Mouse (Mus musculus) B cell, adult 2 months (primary cell): ENCODE measurements around the gene Gpm6a.

ENCODE experiments used
- DNase-seq, 2 experiments: peaks; one replicate each; pipeline ENCODE4 v3.0.0; 2022

Gpm6a gene

DNA sequence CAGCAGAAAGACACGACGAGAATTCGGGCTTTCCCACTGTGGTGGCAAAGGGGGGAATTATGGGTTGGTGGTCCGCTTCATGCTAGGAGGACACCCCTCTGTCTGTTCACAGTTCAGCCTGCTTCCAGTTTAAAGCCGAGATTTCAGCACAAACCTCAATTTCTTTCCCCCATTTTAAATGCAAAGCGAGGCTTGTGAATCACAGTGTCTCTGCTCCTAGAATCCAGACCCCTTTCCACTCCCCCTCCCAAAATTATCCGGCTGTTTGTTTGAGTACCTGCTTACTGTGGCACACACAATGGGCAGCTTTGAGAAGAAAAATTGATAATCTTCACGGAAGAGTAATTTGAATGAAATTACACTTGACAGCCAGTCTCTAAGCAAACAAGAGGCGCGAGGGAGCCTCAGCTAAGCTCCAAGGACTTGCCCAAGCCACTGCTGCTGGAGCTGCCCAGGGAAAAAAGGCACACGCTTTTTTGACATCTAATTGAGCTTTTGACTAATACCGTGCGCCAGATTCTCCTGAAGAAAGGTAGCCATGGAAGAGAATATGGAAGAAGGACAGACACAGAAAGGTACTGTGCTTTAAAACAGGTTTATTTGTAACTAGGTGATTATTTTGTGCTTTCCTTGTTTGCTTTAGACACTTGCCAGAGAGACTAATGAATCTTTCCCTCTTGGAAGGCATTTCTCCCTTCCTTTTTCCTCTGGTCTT is at the start of gene Gpm6a:
Gpm6a (plus strand) TSS at position 103 of the 715 bp plus-strand sequence.
- no peak for DNase-seq

- no peak for DNase-seq
Observed at GRCm38 (mm10) chr8:54912891-54913290, 41.8 kb upstream of the Gpm6a start.

GRCm38 (mm10) chr8:54917710-54918109 is 36.9 kb upstream of the Gpm6a start:
- no peak for DNase-seq

DNA sequence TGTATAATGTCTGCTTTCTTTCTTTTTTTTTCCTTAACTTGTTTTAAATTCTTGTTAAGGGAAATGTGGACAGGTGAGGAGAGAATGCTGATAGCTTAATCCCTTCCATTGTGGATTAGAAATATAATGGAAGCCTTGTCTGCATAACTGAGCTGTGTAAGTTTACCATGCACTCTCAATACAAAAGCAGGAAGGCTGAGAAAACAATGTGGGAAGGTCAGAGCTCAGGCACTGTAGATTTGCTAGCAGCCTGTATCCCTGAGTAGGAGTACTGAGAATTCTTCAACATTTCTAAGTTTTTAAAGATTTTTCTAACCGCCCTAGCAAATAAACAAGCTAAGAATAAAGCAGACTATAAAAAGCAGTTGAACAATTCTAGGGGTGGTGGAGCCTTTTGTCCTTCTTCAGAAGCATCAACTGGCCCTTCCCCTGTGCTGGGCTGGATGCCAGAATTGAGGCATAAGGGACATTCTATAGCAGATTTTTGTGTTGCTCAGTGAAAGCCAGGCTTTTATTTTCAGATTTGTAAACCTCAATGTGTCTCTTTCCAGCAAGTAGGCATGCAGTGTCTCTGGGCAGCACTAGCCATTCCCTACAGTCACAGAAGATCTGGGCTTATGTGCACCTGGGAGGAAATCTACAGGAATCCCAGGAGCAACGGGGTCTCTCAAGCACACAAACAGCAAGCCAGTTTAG is 32.3 kb upstream of the Gpm6a start:
- DNase-seq, result no peak

GRCm38 (mm10) chr8:54924936-54925335 is 29.7 kb upstream of the Gpm6a start:
- no peak for DNase-seq

GRCm38 (mm10) chr8:54932306-54932705 is 22.3 kb upstream of the Gpm6a start:
- DNase-seq, result no peak

GRCm38 (mm10) chr8:54953351-54953750 is 1.3 kb upstream of the Gpm6a start:
- no peak for DNase-seq

DNA sequence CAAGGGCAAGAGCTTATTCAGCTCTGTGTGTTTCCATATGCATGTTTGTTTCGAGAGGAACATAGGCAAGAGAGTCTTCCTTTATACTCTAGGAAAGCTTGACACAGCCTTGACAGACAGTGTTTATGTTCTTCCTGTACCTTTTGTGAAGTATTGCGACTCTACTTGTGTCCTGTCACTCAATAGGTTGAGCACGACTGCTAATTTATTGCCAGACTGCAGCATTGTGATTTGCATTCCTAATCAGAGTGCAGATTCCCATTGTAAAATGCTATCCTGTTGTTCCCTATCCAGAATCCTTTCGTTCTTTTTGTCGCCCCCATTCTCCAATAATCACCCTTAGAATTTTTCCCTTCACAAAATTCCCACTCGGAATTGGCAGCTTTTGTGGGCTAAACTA is 613 bp upstream of the Gpm6a start:
- DNase-seq, result no peak

DNA sequence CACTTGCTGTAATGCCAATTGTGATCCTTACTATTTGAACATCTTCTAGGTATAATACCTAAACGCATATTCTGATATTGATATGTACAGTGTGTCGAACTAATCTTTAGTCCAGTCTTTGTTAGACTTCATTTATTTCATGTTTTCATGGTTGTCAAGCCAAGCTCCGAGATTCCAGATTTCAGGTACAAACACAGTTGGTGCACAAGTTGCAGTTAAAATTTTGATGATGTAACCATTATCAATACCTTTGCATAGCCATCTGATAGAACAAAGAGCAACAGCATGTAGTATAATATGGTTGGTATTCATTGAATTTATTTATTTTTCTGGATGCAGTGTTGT is 785 bp downstream of the Gpm6a start:
- no peak for DNase-seq

GRCm38 (mm10) chr8:54955935-54956573 is 1.4 kb downstream of the Gpm6a start:
- DNase-seq, result no peak

- DNase-seq, result no peak
Observed at GRCm38 (mm10) chr8:54956787-54957186, 2.1 kb downstream of the Gpm6a start.

- DNase-seq, result no peak
Observed at GRCm38 (mm10) chr8:54957506-54957905, 2.9 kb downstream of the Gpm6a start.

GRCm38 (mm10) chr8:54961571-54961970 is 6.9 kb downstream of the Gpm6a start:
- no peak for DNase-seq

DNA sequence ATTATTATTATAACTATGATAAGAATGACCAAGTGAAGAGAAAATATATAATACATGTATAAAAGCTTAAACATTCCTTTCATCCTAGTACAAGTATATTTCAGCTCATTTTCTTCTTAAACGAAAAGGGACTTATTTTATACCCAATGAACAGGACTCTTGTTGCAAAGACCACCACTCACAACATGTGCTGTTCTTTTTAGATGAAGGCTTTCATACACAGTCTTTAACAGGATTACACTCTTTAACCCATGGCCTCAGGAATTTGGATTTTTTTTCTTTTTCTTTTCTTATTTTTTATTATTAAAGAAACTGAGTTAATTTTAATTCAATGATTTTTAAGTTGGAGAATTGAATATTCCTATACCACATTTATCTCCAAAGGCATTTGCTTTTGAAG is 20.4 kb downstream of the Gpm6a start:
- DNase-seq, result no peak

DNA sequence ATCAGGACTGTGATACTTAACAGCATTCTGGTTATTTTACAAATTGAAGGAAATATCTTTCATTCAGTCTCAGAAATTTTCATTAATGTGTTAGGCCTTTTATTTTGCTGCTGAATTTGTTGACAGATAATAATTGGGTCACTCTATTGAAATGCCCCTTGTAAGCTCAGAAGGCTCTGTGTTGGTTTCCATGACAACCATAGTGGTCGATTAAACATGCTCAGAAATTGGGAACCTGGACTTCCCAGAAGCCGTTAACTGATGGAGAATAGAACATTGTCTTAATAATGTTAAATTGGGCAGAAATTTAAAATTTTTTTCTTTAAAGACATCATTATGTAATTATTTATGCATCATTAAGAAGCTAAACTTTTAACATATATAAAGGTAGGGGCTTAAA is 20.9 kb downstream of the Gpm6a start:
- DNase-seq, result no peak

DNA sequence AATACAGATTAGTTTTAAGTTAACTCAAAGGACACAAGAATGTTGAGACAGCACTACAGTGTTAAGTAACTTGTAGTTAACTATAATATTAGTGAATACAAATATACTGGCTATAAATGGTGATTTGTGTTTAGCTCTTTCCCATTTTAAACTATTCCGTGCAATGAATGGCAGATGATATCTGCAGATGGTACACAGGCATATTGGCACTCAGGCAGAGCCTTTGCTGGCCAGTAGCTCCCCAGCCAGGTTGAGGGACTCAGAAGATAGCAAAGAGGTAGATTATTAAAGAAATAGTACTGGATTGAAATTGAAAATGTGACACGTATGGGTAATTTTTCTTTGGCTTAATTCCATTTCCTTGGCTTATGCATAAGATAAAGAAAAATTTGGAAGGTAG is 21.3 kb downstream of the Gpm6a start:
- DNase-seq, result no peak

DNA sequence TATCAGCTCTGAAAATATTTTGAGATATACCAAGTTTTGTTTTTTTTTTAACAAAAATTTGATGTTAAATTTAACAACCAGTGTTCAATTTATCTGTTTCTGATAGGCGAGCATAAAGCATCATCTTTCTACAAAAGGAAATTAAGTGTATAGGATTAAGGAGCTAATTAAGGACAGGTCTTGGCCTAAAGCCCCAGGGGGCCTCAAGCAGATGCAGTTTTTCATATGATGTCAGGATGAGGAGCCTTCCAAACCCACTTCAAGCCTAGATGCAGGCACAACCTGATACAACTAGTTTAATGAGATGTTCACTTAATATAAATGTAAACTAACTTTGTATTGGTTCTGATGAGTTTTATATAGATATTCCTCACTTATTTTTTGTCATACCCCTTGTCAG is 22.0 kb downstream of the Gpm6a start:
- DNase-seq, result no peak

- DNase-seq, result no peak
Observed at GRCm38 (mm10) chr8:54986791-54987190, 32.1 kb downstream of the Gpm6a start.

DNA sequence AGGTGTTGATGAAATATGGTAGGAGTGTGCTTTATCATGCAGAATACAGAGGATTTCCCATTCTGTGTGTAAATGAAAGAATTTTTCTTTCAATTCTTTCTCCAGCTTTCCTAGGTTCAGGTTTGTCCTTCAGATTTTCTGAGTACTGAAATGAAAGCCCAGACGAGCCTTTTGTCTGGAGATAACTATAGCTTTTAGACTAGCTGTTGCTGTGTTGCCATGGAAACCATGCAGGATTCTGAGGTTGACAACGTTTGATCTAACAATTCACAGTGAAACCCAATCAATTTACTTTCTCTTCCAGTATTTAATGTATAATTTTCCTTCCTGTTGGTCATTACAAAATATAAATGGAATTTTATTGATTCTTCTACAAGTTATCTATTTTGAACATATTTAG is 34.5 kb downstream of the Gpm6a start:
- no peak for DNase-seq

DNA sequence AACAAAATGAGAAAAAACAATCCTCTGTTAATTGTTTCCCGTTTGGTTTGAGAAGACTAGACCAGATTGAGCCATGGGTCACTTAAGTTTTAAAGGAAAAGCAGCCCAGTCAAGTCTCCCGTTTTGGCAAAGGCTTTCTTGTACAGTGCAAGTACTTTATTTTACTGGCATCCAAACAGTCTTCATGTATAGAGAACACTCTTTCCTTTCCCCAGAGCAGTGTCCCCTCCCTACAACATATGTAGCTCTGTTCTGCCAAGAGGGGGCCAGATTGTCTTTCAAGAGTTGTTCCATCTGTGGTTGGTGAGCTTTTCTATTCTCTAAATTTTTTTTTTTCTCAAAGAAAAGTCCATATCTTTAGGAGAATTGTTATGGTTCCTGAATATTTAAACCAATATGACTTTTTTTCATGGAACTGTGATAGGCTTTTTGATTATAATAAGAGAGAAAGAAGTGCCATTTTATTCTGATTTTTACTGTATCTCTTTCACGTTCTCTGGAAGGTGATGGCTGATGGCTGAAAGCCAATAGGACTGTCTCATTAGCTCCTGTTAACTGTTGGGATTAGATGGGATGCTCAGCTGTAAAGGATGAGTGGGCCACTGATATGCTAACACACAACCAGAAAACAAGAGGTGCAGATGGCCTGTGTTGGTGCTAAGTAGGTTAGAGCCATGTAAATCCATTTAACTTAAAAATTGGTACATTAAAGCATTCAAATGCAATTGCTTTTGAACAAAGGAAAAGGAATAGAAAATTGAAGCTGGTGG is 37.4 kb downstream of the Gpm6a start:
- no peak for DNase-seq

- DNase-seq, result no peak
Observed at GRCm38 (mm10) chr8:54995662-54996061, 41.0 kb downstream of the Gpm6a start.

- DNase-seq, result no peak
Observed at GRCm38 (mm10) chr8:55002398-55002797, 47.8 kb downstream of the Gpm6a start.

DNA sequence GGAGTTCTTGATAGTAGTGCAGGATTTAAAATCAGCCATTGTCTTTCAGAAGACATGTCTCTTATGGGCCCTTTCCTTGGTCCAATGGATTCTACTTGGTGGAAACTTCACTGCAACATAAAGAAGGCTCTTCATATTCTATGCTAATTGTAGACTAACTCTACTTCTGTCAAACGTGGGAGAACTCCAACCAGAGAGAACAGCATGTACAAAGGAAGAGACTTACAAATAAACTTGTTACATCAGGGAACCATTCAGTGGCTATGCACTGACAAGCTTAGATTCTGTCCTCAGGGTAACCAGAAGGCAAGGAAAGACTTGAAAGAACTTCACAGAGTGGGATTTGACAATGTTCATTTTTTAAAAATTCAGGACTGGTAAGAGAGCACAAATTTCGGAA is 48.3 kb downstream of the Gpm6a start:
- no peak for DNase-seq

DNA sequence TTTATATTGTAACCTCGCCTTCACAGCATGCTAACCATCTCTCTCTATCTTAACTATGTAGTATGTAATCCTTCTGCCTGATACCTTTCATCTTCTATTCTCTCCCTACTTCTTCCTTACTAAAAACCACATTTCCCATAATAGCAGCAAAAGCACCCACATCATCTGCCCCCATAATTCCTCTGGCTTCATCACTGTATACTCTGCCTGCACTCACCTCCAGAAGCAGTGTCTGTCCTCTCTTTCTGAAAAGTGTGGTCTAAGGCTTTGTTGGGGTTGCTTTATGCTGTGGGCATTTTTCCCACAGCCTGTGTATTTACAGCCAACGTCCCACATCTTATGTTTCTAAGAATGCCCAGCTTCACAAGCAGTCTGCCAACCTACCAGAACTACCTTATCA is 57.6 kb downstream of the Gpm6a start:
- no peak for DNase-seq
